Mouse (Mus musculus): ENCODE measurements around the gene Gm20388. TPM values are rescaled to one million over a fixed set of nuclear protein-coding genes. Genes with fewer than 3 reads are reported as not detected.
A peak's percentile ranks its signal among the peaks of the same experiment; 100 is the strongest.

Gene Gm20388
- polyA plus RNA-seq, 1 experiment from 2014 or later, result 4.4 TPM

DNA sequence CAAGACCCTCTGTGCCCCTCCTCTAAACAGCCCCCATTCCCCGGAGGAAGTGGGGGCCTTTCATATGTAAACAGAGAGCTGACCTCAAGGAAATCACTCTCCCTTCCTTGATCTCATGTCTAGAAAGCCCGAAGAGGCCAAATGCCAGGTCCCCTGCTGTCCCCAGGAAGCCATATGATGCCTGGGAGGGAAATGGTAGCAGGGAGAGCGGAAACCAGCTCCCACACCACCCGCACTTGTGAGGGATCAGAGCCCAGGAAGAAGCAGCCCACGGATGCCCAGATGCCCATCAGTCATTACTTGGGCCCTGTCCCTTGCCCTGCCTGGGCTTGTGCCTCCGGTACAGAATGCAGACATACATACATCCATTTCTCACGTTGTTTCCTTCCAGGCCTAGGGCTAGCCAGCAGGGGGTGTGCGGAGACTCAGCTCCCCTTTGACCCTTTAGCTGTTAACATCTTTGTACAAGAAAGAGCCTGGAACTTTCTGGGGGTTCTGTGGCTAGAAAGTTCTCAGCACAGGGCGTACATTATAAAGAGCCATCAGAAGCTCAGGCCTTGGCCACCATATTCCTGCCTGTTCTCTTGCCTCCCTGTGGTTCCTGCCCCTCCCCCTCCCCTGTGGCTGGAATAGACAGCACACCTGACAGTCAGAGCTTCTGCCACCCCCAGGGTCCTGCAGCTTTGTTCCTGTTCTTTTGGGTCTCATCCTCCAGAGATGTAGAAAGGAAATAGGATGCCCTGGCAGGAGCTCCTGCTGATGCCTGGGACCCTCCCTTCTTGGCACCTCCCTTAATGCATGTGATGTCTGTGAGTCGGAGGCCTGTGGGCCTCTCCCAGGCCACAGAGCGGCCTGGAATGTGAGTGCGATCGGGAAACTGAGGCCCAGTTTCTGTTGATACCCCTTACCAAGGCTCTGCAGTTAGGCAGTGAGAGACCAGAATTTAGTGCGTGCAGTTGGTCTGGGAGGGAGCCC lies 497.9 kb downstream of the Gm20388 start:
- no peaks in the 10 kb centered on the region for H3K36me3 ChIP-seq
- H3K27me3 ChIP-seq, result peaks cover 20% of the 10 kb centered on the region; the same call in 1 of the 2 replicates
- no peak for ATAC-seq
- 0 out of 2 replicates have a peak overlapping the region, but pooled peaks have one; percentile 0 for H3K9ac ChIP-seq (replicated peaks)
- 48% methylated on average over 14 of the region's 14 CpGs for WGBS
- H3K9me3 ChIP-seq, result no peaks in the 10 kb centered on the region
- H3K4me3 ChIP-seq (replicated peaks), result no peak overlapping the region
- H3K4me2 ChIP-seq (replicated peaks), result no peak overlapping the region
- H3K27ac ChIP-seq, result peak overlapping the region; percentile 69
- peaks cover 82% of the 10 kb centered on the region for H3K4me1 ChIP-seq (replicated peaks)

DNA sequence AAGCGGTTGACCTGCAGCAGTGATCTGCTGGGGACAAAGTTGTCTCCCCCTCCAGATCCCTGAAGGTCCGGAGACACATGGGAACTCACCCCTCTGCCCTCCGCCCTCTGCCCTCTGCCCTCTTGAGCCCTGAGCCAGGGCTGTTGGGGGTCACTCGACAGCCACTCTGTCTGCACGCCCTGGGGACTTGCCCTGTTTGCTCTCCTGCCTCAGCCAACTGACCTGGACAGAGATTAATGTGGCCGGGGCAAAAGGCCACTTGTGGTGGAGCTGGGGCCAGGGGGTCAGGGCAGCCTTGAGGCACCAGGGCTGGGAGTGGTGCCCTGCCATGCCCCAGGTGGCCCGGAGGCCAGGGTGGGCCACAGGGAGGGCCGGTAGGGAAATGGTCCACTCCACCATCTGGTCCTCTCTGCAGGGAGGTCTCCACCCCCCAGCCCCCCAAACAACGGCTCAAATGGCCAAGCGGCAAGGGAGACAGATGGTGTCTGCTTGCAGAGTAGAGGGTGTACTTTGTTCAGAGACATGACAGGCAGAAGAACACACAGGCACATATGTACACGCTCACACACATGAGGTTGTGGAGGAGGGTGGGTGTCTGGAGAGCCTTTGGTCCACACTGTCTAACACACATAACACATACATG lies 498.9 kb downstream of the Gm20388 start:
- no peaks in the 10 kb centered on the region for H3K36me3 ChIP-seq
- ATAC-seq, result no peak
- peaks cover 86% of the 10 kb centered on the region for H3K4me1 ChIP-seq (replicated peaks)
- no peak overlapping the region for H3K9ac ChIP-seq (replicated peaks)
- H3K9me3 ChIP-seq, result no peaks in the 10 kb centered on the region
- peak overlapping the region; percentile 46 for H3K27ac ChIP-seq
- no peak overlapping the region for H3K4me3 ChIP-seq (replicated peaks)
- WGBS, result 42% methylated on average over 11 of the region's 11 CpGs
- no peak overlapping the region for H3K4me2 ChIP-seq (replicated peaks)
- peaks cover 25% of the 10 kb centered on the region; the same call in 1 of the 2 replicates for H3K27me3 ChIP-seq

GRCm38 (mm10) chr8:120411059-120411458 lies 500.4 kb downstream of the Gm20388 start:
- Histone ChIP-seq H3K4me3 (replicated peaks) (no peak overlapping the region), H3K4me1 (replicated peaks) (peaks cover 97% of the 10 kb centered on the region), H3K9me3 (no peaks in the 10 kb centered on the region), H3K27ac (peak overlapping the region; percentile 68), H3K9ac (replicated peaks) (peak overlapping the region; percentile 41; the same call in 1 of the 2 replicates), H3K27me3 (peaks cover 24% of the 10 kb centered on the region; the same call in 1 of the 2 replicates), H3K36me3 (no peaks in the 10 kb centered on the region), H3K4me2 (replicated peaks) (no peak overlapping the region)
- 23% methylated on average over 14 of the region's 14 CpGs for WGBS
- no peak for ATAC-seq

DNA sequence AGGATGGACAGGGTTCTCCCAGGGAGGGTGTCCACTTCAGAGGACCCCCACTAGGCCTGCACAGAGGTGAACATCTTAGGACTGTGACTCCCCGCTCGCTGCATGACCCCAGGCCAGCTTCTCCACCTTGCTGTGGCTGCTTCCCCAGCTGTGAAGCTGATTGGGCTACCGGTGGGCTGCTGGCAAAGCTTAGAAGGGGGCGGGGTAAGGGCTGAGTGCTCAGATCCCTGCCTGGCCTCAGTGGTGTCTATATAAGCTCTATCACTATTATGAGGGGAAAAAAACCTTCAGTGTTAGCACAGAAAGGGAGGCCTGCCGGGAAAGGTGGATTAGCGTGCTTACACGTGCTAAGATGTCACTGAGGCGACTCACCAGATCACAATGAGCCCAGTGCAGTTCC lies 501.2 kb downstream of the Gm20388 start:
- peak overlapping the region; percentile 68 for H3K27ac ChIP-seq

DNA sequence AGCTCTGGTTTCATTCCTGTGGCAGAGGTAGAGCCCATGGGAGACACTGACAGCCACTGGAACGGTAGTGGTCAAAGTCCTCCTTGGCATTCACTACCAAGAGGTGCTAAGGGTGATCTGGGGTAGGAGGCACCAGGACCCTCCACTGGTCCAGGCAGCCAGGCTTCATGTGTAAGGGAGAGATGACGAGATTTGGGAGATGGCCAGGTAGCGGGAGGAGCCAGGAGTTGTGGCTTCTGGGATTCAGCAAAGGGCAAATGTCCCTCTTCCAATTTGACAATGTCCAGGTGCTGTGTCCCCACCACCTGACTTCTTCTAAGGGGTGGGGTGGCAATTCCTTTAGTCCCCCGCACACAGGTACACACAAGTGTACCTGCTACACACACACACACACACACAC lies 501.7 kb downstream of the Gm20388 start:
- Histone ChIP-seq H3K36me3 (no peaks in the 10 kb centered on the region), H3K9me3 (no peaks in the 10 kb centered on the region), H3K27me3 (peaks cover 17% of the 10 kb centered on the region; the same call in 1 of the 2 replicates), H3K27ac (0 out of 2 replicates have a peak overlapping the region, but pooled peaks have one; percentile 68), H3K4me2 (replicated peaks) (no peak overlapping the region), H3K9ac (replicated peaks) (no peak overlapping the region), H3K4me3 (replicated peaks) (no peak overlapping the region), H3K4me1 (replicated peaks) (peaks cover 100% of the 10 kb centered on the region)
- WGBS, result 88% methylated on average over 4 of the region's 4 CpGs
- no peak for ATAC-seq

More for the DNA sequence above, 501.2 kb downstream of the Gm20388 start:
- H3K4me1 ChIP-seq (replicated peaks), result peaks cover 100% of the 10 kb centered on the region
- H3K27me3 ChIP-seq, result peaks cover 19% of the 10 kb centered on the region; the same call in 1 of the 2 replicates
- H3K4me3 ChIP-seq (replicated peaks), result no peak overlapping the region
- no peaks in the 10 kb centered on the region for H3K36me3 ChIP-seq
- WGBS, result 14% methylated on average over 8 of the region's 8 CpGs
- no peaks in the 10 kb centered on the region for H3K9me3 ChIP-seq
- ATAC-seq, result 0 out of 2 replicates have a peak, but pooled peaks have one; percentile 1
- H3K4me2 ChIP-seq (replicated peaks), result no peak overlapping the region
- H3K9ac ChIP-seq (replicated peaks), result no peak overlapping the region

- H3K27ac ChIP-seq, result peak overlapping the region; percentile 68
- H3K27me3 ChIP-seq, result peaks cover 17% of the 10 kb centered on the region; the same call in 1 of the 2 replicates
- no peaks in the 10 kb centered on the region for H3K9me3 ChIP-seq
- peaks cover 100% of the 10 kb centered on the region for H3K4me1 ChIP-seq (replicated peaks)
- no peak for ATAC-seq
- H3K9ac ChIP-seq (replicated peaks), result 0 out of 2 replicates have a peak overlapping the region, but pooled peaks have one; percentile 41
- H3K4me3 ChIP-seq (replicated peaks), result no peak overlapping the region
- no peak overlapping the region for H3K4me2 ChIP-seq (replicated peaks)
- H3K36me3 ChIP-seq, result no peaks in the 10 kb centered on the region
- 64% methylated on average over 29 of the region's 29 CpGs for WGBS
These were observed 502.4 kb downstream of the Gm20388 start for GRCm38 (mm10) chr8:120412911-120413625.

- no peak overlapping the region for H3K9ac ChIP-seq (replicated peaks)
- no peak for ATAC-seq
These were observed 503.0 kb downstream of the Gm20388 start for GRCm38 (mm10) chr8:120413626-120413988.

GRCm38 (mm10) chr8:120414216-120414615 lies 503.6 kb downstream of the Gm20388 start:
- Histone ChIP-seq H3K4me1 (replicated peaks) (peaks cover 100% of the 10 kb centered on the region), H3K9ac (replicated peaks) (no peak overlapping the region), H3K27me3 (peaks cover 20% of the 10 kb centered on the region; the same call in 1 of the 2 replicates), H3K4me3 (replicated peaks) (no peak overlapping the region), H3K27ac (no peak overlapping the region), H3K36me3 (no peaks in the 10 kb centered on the region), H3K9me3 (no peaks in the 10 kb centered on the region), H3K4me2 (replicated peaks) (no peak overlapping the region)
- no peak for ATAC-seq
- 76% methylated on average over 4 of the region's 4 CpGs for WGBS

More at GRCm38 (mm10) chr8:120413626-120413988, 503.0 kb downstream of the Gm20388 start:
- Histone ChIP-seq H3K4me1 (replicated peaks) (peaks cover 100% of the 10 kb centered on the region), H3K36me3 (no peaks in the 10 kb centered on the region), H3K27ac (peak overlapping the region; percentile 68), H3K9me3 (no peaks in the 10 kb centered on the region), H3K4me3 (replicated peaks) (no peak overlapping the region), H3K4me2 (replicated peaks) (no peak overlapping the region), H3K27me3 (peaks cover 17% of the 10 kb centered on the region; the same call in 1 of the 2 replicates)
- 68% methylated on average over 6 of the region's 6 CpGs for WGBS

DNA sequence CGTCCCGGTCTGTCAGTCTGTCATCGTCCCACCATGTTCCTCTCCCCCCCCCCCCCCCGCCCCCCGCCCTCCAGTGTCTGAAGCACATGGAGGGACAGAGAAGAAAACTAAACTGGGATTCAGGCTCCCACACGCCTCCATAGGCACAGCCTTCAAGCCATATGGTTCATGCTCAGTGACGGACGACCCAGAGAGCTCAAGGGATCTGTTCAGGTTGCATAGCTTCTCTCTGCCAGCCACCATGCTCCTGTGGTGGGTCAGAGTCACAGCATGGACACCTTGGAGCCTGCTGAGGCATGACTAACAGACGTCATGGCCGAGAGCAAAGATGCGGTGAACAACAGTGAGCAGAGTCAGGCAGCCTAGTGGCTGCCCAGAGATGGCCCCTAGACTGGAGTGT lies 504.8 kb downstream of the Gm20388 start:
- no peak overlapping the region for H3K9ac ChIP-seq (replicated peaks)
- H3K27me3 ChIP-seq, result peaks cover 18% of the 10 kb centered on the region; the same call in 1 of the 2 replicates
- H3K4me3 ChIP-seq (replicated peaks), result no peak overlapping the region
- 54% methylated on average over 8 of the region's 11 CpGs for WGBS
- no peak for ATAC-seq
- H3K4me2 ChIP-seq (replicated peaks), result no peak overlapping the region
- no peaks in the 10 kb centered on the region for H3K9me3 ChIP-seq
- H3K36me3 ChIP-seq, result no peaks in the 10 kb centered on the region
- peaks cover 99% of the 10 kb centered on the region for H3K4me1 ChIP-seq (replicated peaks)
- H3K27ac ChIP-seq, result peak overlapping the region; percentile 95

DNA sequence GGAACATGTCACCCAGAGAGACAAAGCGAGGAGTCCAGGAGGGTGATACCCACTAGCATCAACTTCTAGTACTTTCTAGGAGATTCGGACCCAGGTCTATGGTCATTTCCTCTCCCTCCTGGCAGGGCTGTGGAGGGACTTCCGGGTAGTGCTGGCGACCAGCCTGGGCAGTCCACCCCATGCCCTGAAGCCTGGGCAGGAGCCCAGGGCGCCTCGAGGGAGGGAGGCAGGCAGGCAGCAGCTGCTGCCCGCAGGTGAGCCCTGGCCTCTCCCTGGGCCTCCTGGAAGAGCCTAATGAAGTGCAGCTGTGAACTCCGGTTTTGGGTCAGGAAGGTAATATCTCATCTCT lies 505.5 kb downstream of the Gm20388 start:
- Histone ChIP-seq H3K27ac (peak overlapping the region; percentile 95), H3K4me3 (replicated peaks) (no peak overlapping the region), H3K4me2 (replicated peaks) (peak overlapping the region; percentile 41), H3K9me3 (no peaks in the 10 kb centered on the region), H3K9ac (replicated peaks) (peak overlapping the region; percentile 33; the same call in 1 of the 2 replicates), H3K36me3 (no peaks in the 10 kb centered on the region), H3K4me1 (replicated peaks) (peaks cover 99% of the 10 kb centered on the region), H3K27me3 (peaks cover 18% of the 10 kb centered on the region; the same call in 1 of the 2 replicates)
- 50% methylated on average over 8 of the region's 8 CpGs for WGBS
- ATAC-seq, result peak; percentile 5

Data from midbrain, embryonic 13.5 days (tissue).